Mouse (Mus musculus) neural tube, embryonic 14.5 days (tissue): Measurements from ENCODE around the gene Rapgef3. TPM values are rescaled to one million over a fixed set of nuclear protein-coding genes. Genes with fewer than 3 reads are reported as not detected.

Source experiments
- ATAC-seq: fragments of 200-750 bp; cut with Nextera tagmentation; 2 replicates; pipeline ENCODE4 v1.8.0; 2017; ENCODE audit warnings: low read depth, mild to moderate bottlenecking, moderate TSS enrichment, moderate library complexity
- H3K27ac ChIP-seq: fragments of 300-500 bp; sonication (generic); 2 replicates; pipeline ENCODE4 v1.5.1; 2014; ENCODE audit warnings: low read depth, mild to moderate bottlenecking, control low read depth, low read length, moderate library complexity, mixed read lengths
- H3K27me3 ChIP-seq: fragments of 300-500 bp; sonication (generic); 2 replicates; pipeline ENCODE4 v1.6.1; 2014; ENCODE audit warnings: low read length; ENCODE audit not compliant: control insufficient read depth, insufficient read depth
- H3K36me3 ChIP-seq: fragments of 300-500 bp; sonication (generic); 2 replicates; pipeline ENCODE4 v1.6.1; 2014; ENCODE audit warnings: low read length, mixed read lengths; ENCODE audit not compliant: control insufficient read depth, insufficient read depth
- H3K4me1 ChIP-seq: fragments of 300-500 bp; sonication (generic); 2 replicates; pipeline ENCODE4 v1.6.1; 2014; ENCODE audit warnings: low read length; ENCODE audit not compliant: control insufficient read depth, insufficient read depth
- H3K4me2 ChIP-seq: fragments of 300-500 bp; sonication (generic); 2 replicates; pipeline ENCODE4 v1.6.1; 2014; ENCODE audit warnings: mild to moderate bottlenecking, low read depth, low read length, control low read depth
- H3K4me3 ChIP-seq: fragments of 300-500 bp; sonication (generic); 2 replicates; pipeline ENCODE4 v1.5.1; 2014; ENCODE audit warnings: low read depth, low read length, control low read depth, mixed read lengths
- H3K9ac ChIP-seq: fragments of 300-500 bp; sonication (generic); replicated peaks from 2 replicates; pipeline ENCODE4 v1.6.1; 2014; ENCODE audit warnings: low read depth, mild to moderate bottlenecking, control low read depth, low read length, mixed read lengths
- H3K9me3 ChIP-seq: fragments of 300-500 bp; sonication (generic); 2 replicates; pipeline ENCODE4 v1.6.1; 2016; ENCODE audit warnings: low read length; ENCODE audit not compliant: control insufficient read depth
- WGBS: fragments of 180-500 bp; shearing (Covaris S2); extraction: QIAGEN DNeasy Blood & Tissue Kit; methylation state at CpG from one replicate; pipeline ENCODE4 v1.1.7; 2014; 5-methylcytosine and 5-hydroxymethylcytosine counted together
- polyA plus RNA-seq: library from polyadenylated mRNA; unstranded; fragments of >200 nt; fragmentation: Nextera tagmentation; extraction: Ambion mirVana; gene quantifications from 2 replicates; pipeline ENCODE4 v1.2.1, GENCODE M21; 2014

The Rapgef3 gene
- polyA plus RNA-seq, 1 experiment from 2014 or later: 6.7 TPM

- Histone ChIP-seq H3K9ac (no peak overlapping the region), H3K9me3 (no peaks in the 10 kb centered on the region), H3K36me3 (peaks cover 10% of the 10 kb centered on the region), H3K4me1 (peaks cover 2% of the 10 kb centered on the region; the same call in 1 of the 2 replicates), H3K4me3 (no peak overlapping the region), H3K27me3 (no peaks in the 10 kb centered on the region), H3K4me2 (no peak overlapping the region), H3K27ac (no peak overlapping the region)
- ATAC-seq: no peak
- WGBS: 60% methylated on average over 19 of the region's 19 CpGs
Observed at GRCm38 (mm10) chr15:97787799-97788667, 20.3 kb upstream of the Rapgef3 start.

GRCm38 (mm10) chr15:97787148-97787798, 19.5 kb upstream of the Rapgef3 start:
- H3K36me3 ChIP-seq: peaks cover 5% of the 10 kb centered on the region
- H3K4me2 ChIP-seq: no peak overlapping the region
- no peak overlapping the region for H3K27ac ChIP-seq
- H3K27me3 ChIP-seq: 0 out of 2 replicates have a peak, but pooled peaks cover 3% of the 10 kb centered on the region
- WGBS: 90% methylated on average over 7 of the region's 7 CpGs
- H3K9ac ChIP-seq: no peak overlapping the region
- no peak for ATAC-seq
- no peak overlapping the region for H3K4me3 ChIP-seq
- H3K9me3 ChIP-seq: no peaks in the 10 kb centered on the region
- H3K4me1 ChIP-seq: peaks cover 5% of the 10 kb centered on the region; the same call in 1 of the 2 replicates

- H3K9me3 ChIP-seq: no peaks in the 10 kb centered on the region
- no peak overlapping the region for H3K4me3 ChIP-seq
- peaks cover 9% of the 10 kb centered on the region; the same call in 1 of the 2 replicates for H3K4me1 ChIP-seq
- H3K4me2 ChIP-seq: no peak overlapping the region
- no peak overlapping the region for H3K9ac ChIP-seq
- 85% methylated on average over 10 of the region's 10 CpGs for WGBS
- no peak overlapping the region for H3K27ac ChIP-seq
- 0 out of 2 replicates have a peak, but pooled peaks cover 3% of the 10 kb centered on the region for H3K27me3 ChIP-seq
- H3K36me3 ChIP-seq: peaks cover 5% of the 10 kb centered on the region
- ATAC-seq: no peak
Observed at GRCm38 (mm10) chr15:97786412-97787112, 18.8 kb upstream of the Rapgef3 start.

GRCm38 (mm10) chr15:97785731-97786411, 18.1 kb upstream of the Rapgef3 start:
- Histone ChIP-seq H3K4me1 (peaks cover 9% of the 10 kb centered on the region; the same call in 1 of the 2 replicates), H3K4me2 (no peak overlapping the region), H3K4me3 (no peak overlapping the region), H3K27ac (no peak overlapping the region), H3K9ac (no peak overlapping the region), H3K36me3 (peaks cover 2% of the 10 kb centered on the region; the same call in 1 of the 2 replicates), H3K27me3 (0 out of 2 replicates have a peak, but pooled peaks cover 3% of the 10 kb centered on the region), H3K9me3 (no peaks in the 10 kb centered on the region)
- no peak for ATAC-seq
- 81% methylated on average over 9 of the region's 9 CpGs for WGBS

GRCm38 (mm10) chr15:97784561-97785161, 16.9 kb upstream of the Rapgef3 start:
- H3K4me1 ChIP-seq: peaks cover 9% of the 10 kb centered on the region; the same call in 1 of the 2 replicates
- ATAC-seq: peak; percentile 57

GRCm38 (mm10) chr15:97784092-97784559, 16.4 kb upstream of the Rapgef3 start:
- no peaks in the 10 kb centered on the region for H3K9me3 ChIP-seq
- H3K27ac ChIP-seq: peak overlapping the region; percentile 60
- peak; percentile 86 for ATAC-seq
- peaks cover 9% of the 10 kb centered on the region; the same call in 1 of the 2 replicates for H3K4me1 ChIP-seq
- H3K4me3 ChIP-seq: peak overlapping the region; percentile 61
- 0 out of 2 replicates have a peak, but pooled peaks cover 3% of the 10 kb centered on the region for H3K27me3 ChIP-seq
- H3K9ac ChIP-seq: peak overlapping the region; percentile 83
- peak overlapping the region; percentile 75 for H3K4me2 ChIP-seq
- no peaks in the 10 kb centered on the region for H3K36me3 ChIP-seq
- WGBS: 3% methylated on average over 39 of the region's 39 CpGs

More at GRCm38 (mm10) chr15:97784561-97785161, 16.9 kb upstream of the Rapgef3 start:
- peak overlapping the region; percentile 75 for H3K4me2 ChIP-seq
- no peaks in the 10 kb centered on the region for H3K9me3 ChIP-seq
- H3K27me3 ChIP-seq: 0 out of 2 replicates have a peak, but pooled peaks cover 3% of the 10 kb centered on the region
- H3K9ac ChIP-seq: peak overlapping the region; percentile 83
- H3K36me3 ChIP-seq: no peaks in the 10 kb centered on the region
- peak overlapping the region; percentile 61 for H3K4me3 ChIP-seq
- WGBS: 4% methylated on average over 45 of the region's 45 CpGs
- peak overlapping the region; percentile 60 for H3K27ac ChIP-seq

GRCm38 (mm10) chr15:97782749-97783105, 15.0 kb upstream of the Rapgef3 start:
- H3K9me3 ChIP-seq: no peaks in the 10 kb centered on the region
- H3K36me3 ChIP-seq: no peaks in the 10 kb centered on the region
- no peak overlapping the region for H3K9ac ChIP-seq
- peaks cover 9% of the 10 kb centered on the region; the same call in 1 of the 2 replicates for H3K4me1 ChIP-seq
- no peak for ATAC-seq
- WGBS: 6% methylated on average over 9 of the region's 9 CpGs
- no peak overlapping the region for H3K4me3 ChIP-seq
- H3K27ac ChIP-seq: no peak overlapping the region
- H3K4me2 ChIP-seq: 0 out of 2 replicates have a peak overlapping the region, but pooled peaks have one; percentile 20
- 0 out of 2 replicates have a peak, but pooled peaks cover 3% of the 10 kb centered on the region for H3K27me3 ChIP-seq
